Mouse (Mus musculus) neutrophil, adult 5-6 weeks (primary cell): ENCODE results near the gene Zfhx3. TPM values are rescaled to one million over a fixed set of nuclear protein-coding genes. Genes with fewer than 3 reads are reported as not detected.

Experiments
- ATAC-seq: fragments of 151-379, 151-347 bp; 2 replicates; pipeline ENCODE4 v1.8.0; 2017; ENCODE audit warnings: mild to moderate bottlenecking, moderate TSS enrichment; ENCODE audit not compliant: insufficient number of reproducible peaks, poor library complexity, low FRiP score, severe bottlenecking; ENCODE audit errors: extremely low read depth
- total RNA-seq: library from RNA; stranded (forward); fragments of 200-1000 nt; gene quantifications from 2 replicates; pipeline ENCODE4 v1.2.3, GENCODE M21; 2017

Gene Zfhx3
- total RNA-seq, 1 experiment from 2014 or later = 1.7 TPM

DNA sequence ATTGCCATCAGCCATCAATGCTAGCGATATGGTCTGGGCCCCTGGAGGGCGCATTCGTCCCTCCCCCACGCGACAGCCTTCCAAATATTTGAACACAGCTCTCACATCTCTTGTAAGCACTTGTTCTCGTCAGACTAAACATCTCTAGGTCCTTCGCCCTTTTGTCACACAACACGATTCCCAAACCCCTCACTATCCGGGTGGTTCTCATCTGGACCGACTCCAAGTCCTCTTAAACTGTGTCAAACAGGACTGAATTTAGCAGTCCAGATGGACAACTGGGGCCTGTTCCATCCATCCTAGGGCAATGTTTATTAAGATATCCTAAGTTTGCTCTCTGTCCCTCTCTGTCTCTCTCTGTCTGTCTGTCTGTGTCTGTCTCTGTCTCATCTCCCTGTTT lies 532.1 kb downstream of the Zfhx3 start:
- ATAC-seq = no peak

- ATAC-seq = no peak
Observed at GRCm38 (mm10) chr8:108478131-108478530, 535.7 kb downstream of the Zfhx3 start.

- ATAC-seq = no peak
Observed at GRCm38 (mm10) chr8:108480141-108480540, 537.7 kb downstream of the Zfhx3 start.

- no peak for ATAC-seq
Observed at GRCm38 (mm10) chr8:108481167-108481815, 538.8 kb downstream of the Zfhx3 start.

DNA sequence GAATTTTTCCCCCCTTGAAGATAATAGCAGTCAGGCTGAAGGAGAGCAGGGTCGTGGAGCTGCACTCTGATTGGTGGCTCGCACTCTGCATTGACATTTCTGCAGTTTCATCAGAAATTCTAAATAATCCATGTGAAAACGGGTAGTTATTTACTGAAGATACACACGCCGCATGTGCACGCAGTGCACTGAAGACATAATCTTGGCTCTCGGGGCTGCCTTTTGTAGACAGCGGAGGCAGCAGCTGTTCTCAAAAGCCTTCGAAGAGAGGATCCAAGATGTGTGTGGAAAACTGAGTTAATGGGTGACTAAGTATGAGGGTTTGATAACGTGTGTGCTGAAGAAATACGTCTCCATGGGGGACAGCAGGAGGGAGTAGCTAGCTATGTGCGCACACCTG lies 553.7 kb downstream of the Zfhx3 start:
- no peak for ATAC-seq

DNA sequence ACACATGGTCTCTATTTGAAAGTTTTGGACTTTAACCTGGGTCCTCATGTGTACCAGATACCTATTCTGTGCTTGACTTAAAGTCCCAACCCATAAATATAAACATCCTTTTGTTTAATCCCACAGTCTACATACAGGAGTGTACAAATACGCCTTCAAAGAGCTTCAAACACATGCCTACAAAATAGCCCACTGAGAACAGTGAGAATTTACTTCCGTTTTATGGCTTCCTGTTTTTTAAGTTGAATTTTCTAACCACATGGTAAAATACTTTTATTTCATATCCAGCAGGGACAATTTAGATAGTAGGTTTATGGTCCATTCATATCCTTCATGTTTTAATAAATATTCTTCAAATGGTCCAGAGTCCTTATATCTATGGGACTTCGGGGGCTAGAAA lies 564.3 kb downstream of the Zfhx3 start:
- ATAC-seq = no peak

DNA sequence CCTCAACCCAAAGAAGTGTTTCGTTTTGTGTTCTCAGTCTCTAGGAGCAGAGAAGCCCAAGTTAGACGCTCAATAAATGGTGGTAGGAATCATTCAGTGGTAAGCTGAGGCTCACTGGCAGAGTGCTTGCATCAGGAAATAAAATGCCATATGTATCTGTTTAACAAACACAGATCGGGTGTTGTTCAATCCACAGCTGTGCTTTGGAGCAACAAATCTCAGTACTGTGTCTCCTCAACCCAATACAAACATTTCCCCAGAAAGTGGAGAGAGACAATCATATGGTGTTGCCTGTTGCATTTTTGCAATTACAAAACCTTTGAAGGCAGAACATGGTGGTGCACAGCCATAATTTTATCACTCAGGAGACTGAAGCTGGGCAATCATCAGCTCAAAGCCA lies 565.3 kb downstream of the Zfhx3 start:
- ATAC-seq = no peak

- no peak for ATAC-seq
Observed at GRCm38 (mm10) chr8:108510641-108511325, 568.3 kb downstream of the Zfhx3 start.

- ATAC-seq = no peak
Observed at GRCm38 (mm10) chr8:108518116-108518515, 575.7 kb downstream of the Zfhx3 start.

DNA sequence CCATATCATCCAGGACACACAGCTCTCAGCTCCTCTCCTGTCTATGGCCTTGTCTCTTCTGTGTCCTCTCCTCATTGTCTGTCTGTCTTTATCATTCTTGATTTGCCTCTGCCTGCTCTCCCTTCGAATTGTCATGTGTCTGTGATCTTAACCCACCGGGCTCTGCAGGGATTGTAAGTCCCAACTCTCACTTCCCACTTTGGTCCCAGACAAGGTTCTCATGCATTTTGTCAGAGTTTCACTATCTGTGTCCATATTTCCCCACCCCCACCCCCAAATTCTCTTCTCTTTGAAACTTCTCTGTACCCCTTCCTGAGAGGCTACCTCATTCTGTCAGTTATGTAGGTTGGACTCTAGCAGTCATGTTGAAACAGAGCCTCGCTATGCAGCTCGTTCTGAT lies 579.6 kb downstream of the Zfhx3 start:
- ATAC-seq = no peak

DNA sequence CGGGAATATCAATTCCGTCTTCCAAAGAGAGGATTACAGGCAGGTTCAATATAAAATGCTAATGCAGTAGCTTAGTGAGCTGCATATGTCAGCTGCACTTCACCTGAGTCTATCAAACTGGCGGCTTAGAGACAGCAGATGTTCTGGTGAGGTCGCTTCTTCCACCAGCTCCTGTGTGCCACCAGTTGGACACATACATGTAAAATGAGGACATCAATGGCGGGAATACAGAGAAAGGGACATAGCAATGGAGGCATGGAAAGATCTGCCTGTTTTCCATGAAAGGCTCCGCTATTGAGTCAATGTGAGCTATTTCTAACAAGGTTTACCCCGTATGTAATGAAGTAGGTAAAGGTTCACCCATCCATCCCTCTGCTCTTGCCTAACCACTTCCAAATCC lies 587.0 kb downstream of the Zfhx3 start:
- no peak for ATAC-seq

DNA sequence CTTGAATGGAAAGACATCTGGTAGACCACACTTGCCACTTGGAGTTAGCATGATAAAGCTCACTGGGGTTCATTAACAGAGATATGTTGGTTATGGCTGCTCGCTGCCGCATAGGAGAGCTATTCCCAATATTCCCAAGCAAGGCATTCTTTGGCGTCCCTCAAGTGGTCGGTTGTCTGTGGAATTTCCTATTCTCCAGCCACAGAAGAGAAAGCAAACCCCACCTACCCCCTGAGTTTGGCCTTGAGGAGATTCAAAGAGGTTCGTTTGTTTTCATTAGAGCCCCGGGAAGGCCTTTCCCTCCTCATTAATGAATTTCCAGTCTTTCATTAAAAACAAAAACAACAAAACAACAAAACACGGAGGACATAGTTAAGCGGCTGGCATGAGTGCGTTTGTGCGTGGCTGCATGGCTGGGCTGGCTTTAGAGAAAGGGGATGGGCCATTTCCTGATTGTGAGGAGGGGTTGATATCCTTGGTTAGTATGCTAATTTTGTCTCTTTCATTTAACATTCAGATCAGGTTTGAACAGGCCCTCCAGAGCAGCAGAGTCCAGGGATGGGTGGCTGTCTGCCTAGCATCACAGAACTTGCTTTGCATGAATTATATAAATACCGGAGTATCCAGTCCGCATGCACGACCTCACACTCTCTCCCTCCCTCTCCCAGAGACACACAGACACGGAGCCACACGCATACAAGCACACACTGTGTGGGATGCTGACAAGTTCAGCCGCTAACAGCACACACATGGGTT lies 592.9 kb downstream of the Zfhx3 start:
- no peak for ATAC-seq

- no peak for ATAC-seq
Observed at GRCm38 (mm10) chr8:108536186-108536585, 593.7 kb downstream of the Zfhx3 start.

DNA sequence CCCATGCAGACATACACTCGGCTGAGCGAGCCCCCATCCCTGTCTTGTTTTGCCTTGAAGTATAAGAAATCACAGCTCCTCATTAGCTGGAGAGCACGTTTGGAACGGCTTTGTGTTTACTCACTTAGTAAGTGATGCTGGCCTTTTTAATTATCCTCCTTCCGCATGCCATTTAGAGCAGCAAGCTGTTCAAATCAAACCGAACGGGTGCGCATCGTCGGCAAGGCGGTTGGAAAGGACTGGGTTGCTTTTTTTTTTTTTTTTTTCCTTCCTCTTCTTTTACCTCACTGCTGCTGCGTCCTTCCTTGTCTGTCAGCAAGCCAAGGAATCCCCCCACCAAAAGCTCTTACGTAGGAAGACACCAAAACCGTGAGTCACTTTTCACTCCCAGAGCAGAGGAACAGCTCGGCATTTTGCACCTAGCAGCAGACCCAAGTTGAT lies 594.5 kb downstream of the Zfhx3 start:
- no peak for ATAC-seq

GRCm38 (mm10) chr8:108537686-108538551 lies 595.5 kb downstream of the Zfhx3 start:
- no peak for ATAC-seq

DNA sequence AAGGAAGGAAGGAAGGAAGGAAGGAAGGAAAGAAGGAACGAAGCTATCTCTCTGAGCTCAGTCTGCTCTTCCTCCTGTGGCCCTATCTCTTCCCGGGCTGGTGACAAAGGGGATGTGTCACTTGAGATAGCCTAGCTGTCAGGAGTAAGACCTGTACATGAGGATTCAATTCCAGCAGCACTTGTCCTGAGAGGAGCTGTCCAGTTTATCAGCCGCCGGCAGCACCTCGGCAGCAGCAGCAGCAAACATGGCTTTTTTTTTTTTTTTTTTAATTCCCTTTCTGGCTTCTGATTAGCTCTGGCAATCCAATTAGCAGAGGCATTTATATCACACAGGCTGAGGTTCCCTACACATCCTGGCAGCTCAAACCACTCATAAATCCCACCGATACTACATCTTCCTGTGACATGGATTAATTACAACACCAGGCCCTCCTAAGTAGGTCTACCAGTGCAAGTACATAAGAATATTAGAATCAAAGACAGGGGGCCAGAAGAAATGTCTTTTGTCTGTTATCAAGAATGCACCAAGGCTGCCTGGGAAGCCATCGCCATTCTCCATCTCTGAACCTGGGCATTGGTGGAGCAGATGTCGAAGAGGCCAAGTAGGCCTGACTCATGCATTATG lies 596.6 kb downstream of the Zfhx3 start:
- no peak for ATAC-seq

GRCm38 (mm10) chr8:108552518-108552917 lies 610.1 kb downstream of the Zfhx3 start:
- ATAC-seq = no peak

- no peak for ATAC-seq
Observed at GRCm38 (mm10) chr8:108553808-108554577, 611.5 kb downstream of the Zfhx3 start.
